Mouse (Mus musculus) myocyte (in vitro differentiated cells): ENCODE measurements around the gene Pip5kl1.

ENCODE experiments used
- CEBPB ChIP-seq: IDR thresholded peaks from 2 replicates; pipeline ENCODE4 v1.6.1; 2011; ENCODE audit warnings: mild to moderate bottlenecking, moderate library complexity; ENCODE audit not compliant: poor library complexity, insufficient read depth, severe bottlenecking
- E2F4 ChIP-seq: IDR thresholded peaks from one replicate; pipeline ENCODE4 v1.6.1; 2011; ENCODE audit warnings: mild to moderate bottlenecking, control low read depth, moderate library complexity; ENCODE audit not compliant: insufficient read depth
- MAX ChIP-seq: IDR thresholded peaks from one replicate; pipeline ENCODE4 v1.6.1; 2011; ENCODE audit warnings: low read depth, mild to moderate bottlenecking, control low read depth
- MYOD1 ChIP-seq, 3 experiments: IDR thresholded peaks; one replicate each; pipeline ENCODE4 v1.6.1; 2011; ENCODE audit warnings: control low read depth in 2 of 3, low read depth in 2 of 3, mild to moderate bottlenecking in 2 of 3, moderate library complexity in 1 of 3; ENCODE audit not compliant: insufficient read length in 2 of 3, control insufficient read depth in 1 of 3
- POLR2A ChIP-seq: IDR thresholded peaks from one replicate; pipeline ENCODE4 v1.6.1; 2011; ENCODE audit warnings: low read depth, mild to moderate bottlenecking, control low read depth, moderate library complexity; ENCODE audit not compliant: insufficient read length
- POLR2AphosphoS2 ChIP-seq: IDR thresholded peaks from one replicate; pipeline ENCODE4 v1.6.1; 2011; ENCODE audit warnings: low read depth, control low read depth; ENCODE audit not compliant: insufficient read length
- REST ChIP-seq: IDR thresholded peaks from one replicate; pipeline ENCODE4 v1.6.1; 2011; ENCODE audit warnings: mild to moderate bottlenecking, control low read depth, moderate library complexity; ENCODE audit not compliant: insufficient read depth, insufficient read length
- TCF12 ChIP-seq: IDR thresholded peaks from one replicate; pipeline ENCODE4 v1.6.1; 2011; ENCODE audit warnings: mild to moderate bottlenecking, control low read depth; ENCODE audit not compliant: poor library complexity, insufficient read depth, severe bottlenecking

GRCm38 (mm10) chr2:32556019-32556418 lies 18.6 kb upstream of the Pip5kl1 start:
- TF ChIP-seq REST (no peak), MAX (no peak), POLR2A (no peak), TCF12 (no peak), MYOD1 (IDR thresholded peaks at IDR 0.05; ENCODE audit: control insufficient read depth in 1 of 3, insufficient read length in 2 of 3, low read depth in 2 of 3) (no peak), E2F4 (no peak), POLR2AphosphoS2 (no peak), CEBPB (no peak)
